Mouse (Mus musculus) kidney, embryonic 15.5 days (tissue): Measurements from ENCODE around the gene Dbndd2. TPM values are rescaled to one million over a fixed set of nuclear protein-coding genes. Genes with fewer than 3 reads are reported as not detected.
A peak's percentile ranks its signal among the peaks of the same experiment; 100 is the strongest.

Source experiments
- ATAC-seq: fragments of 200-750 bp; cut with Nextera tagmentation; replicated peaks from 2 replicates; pipeline ENCODE4 v1.8.0; 2017; ENCODE audit warnings: moderate TSS enrichment; ENCODE audit not compliant: low FRiP score
- H3K27ac ChIP-seq: fragments of 300-500 bp; sonication (generic); 2 replicates; pipeline ENCODE4 v1.5.1; 2015; ENCODE audit warnings: mild to moderate bottlenecking, inconsistent platforms
- H3K27me3 ChIP-seq: fragments of 300-500 bp; sonication (generic); 2 replicates; pipeline ENCODE4 v1.6.1; 2015; ENCODE audit warnings: inconsistent platforms
- H3K36me3 ChIP-seq: fragments of 300-500 bp; sonication (generic); 2 replicates; pipeline ENCODE4 v1.6.1; 2015; ENCODE audit warnings: inconsistent platforms
- H3K4me1 ChIP-seq: fragments of 300-500 bp; sonication (generic); 2 replicates; pipeline ENCODE4 v1.6.1; 2015; ENCODE audit warnings: inconsistent platforms
- H3K4me2 ChIP-seq: fragments of 300-500 bp; sonication (generic); 2 replicates; pipeline ENCODE4 v1.6.1; 2015; ENCODE audit warnings: moderate library complexity, mild to moderate bottlenecking, inconsistent platforms
- H3K4me3 ChIP-seq: fragments of 300-500 bp; sonication (generic); replicated peaks from 2 replicates; pipeline ENCODE4 v1.5.1; 2015; ENCODE audit warnings: mild to moderate bottlenecking, inconsistent platforms
- H3K9ac ChIP-seq: fragments of 300-500 bp; sonication (generic); 2 replicates; pipeline ENCODE4 v1.6.1; 2015; ENCODE audit warnings: mild to moderate bottlenecking, inconsistent platforms
- H3K9me3 ChIP-seq: fragments of 300-500 bp; sonication (generic); replicated peaks from 2 replicates; pipeline ENCODE4 v1.6.1; 2016; ENCODE audit warnings: inconsistent platforms
- WGBS: fragments of 180-500 bp; shearing (Covaris S2); methylation state at CpG from one replicate; pipeline ENCODE4 v1.1.7; 2015; ENCODE audit warnings: mixed read lengths; 5-methylcytosine and 5-hydroxymethylcytosine counted together
- polyA plus RNA-seq: library from polyadenylated mRNA; unstranded; fragments of >200 nt; fragmentation: Nextera tagmentation; extraction: Ambion mirVana; gene quantifications from 2 replicates; pipeline ENCODE4 v1.2.1, GENCODE M21; 2015

Gene Dbndd2
- polyA plus RNA-seq, 1 experiment from 2014 or later: 14.0 TPM

GRCm38 (mm10) chr2:164522280-164522679 is 36.4 kb downstream of the Dbndd2 start:
- no peak overlapping the region for H3K27ac ChIP-seq
- no peaks in the 10 kb centered on the region for H3K9me3 ChIP-seq
- peaks cover 16% of the 10 kb centered on the region for H3K4me1 ChIP-seq
- H3K9ac ChIP-seq: no peak overlapping the region
- H3K4me2 ChIP-seq: 0 out of 2 replicates have a peak overlapping the region, but pooled peaks have one; percentile 9
- no peak for ATAC-seq
- H3K36me3 ChIP-seq: no peaks in the 10 kb centered on the region
- H3K27me3 ChIP-seq: peaks cover 12% of the 10 kb centered on the region
- H3K4me3 ChIP-seq: no peak overlapping the region
- 27% methylated on average over 8 of the region's 8 CpGs for WGBS

GRCm38 (mm10) chr2:164523301-164523773 is 37.4 kb downstream of the Dbndd2 start:
- no peak overlapping the region for H3K9ac ChIP-seq
- no peak overlapping the region for H3K4me3 ChIP-seq
- H3K27ac ChIP-seq: no peak overlapping the region
- no peak overlapping the region for H3K4me2 ChIP-seq
- ATAC-seq: no peak
- WGBS: 85% methylated on average over 10 of the region's 10 CpGs
- H3K27me3 ChIP-seq: peaks cover 12% of the 10 kb centered on the region
- peaks cover 16% of the 10 kb centered on the region for H3K4me1 ChIP-seq
- H3K9me3 ChIP-seq: no peaks in the 10 kb centered on the region
- H3K36me3 ChIP-seq: no peaks in the 10 kb centered on the region

- 63% methylated on average over 5 of the region's 5 CpGs for WGBS
- no peak overlapping the region for H3K4me2 ChIP-seq
- H3K27ac ChIP-seq: no peak overlapping the region
- H3K27me3 ChIP-seq: no peaks in the 10 kb centered on the region
- no peaks in the 10 kb centered on the region for H3K36me3 ChIP-seq
- no peak overlapping the region for H3K4me3 ChIP-seq
- no peaks in the 10 kb centered on the region for H3K9me3 ChIP-seq
- no peak for ATAC-seq
- H3K9ac ChIP-seq: no peak overlapping the region
- H3K4me1 ChIP-seq: no peaks in the 10 kb centered on the region
Observed at GRCm38 (mm10) chr2:164528557-164528956, 42.7 kb downstream of the Dbndd2 start.

GRCm38 (mm10) chr2:164531169-164531568 is 45.3 kb downstream of the Dbndd2 start:
- H3K4me1 ChIP-seq: no peaks in the 10 kb centered on the region
- 0 out of 2 replicates have a peak, but pooled peaks have one; percentile 33 for ATAC-seq
- no peak overlapping the region for H3K27ac ChIP-seq
- no peak overlapping the region for H3K4me3 ChIP-seq
- H3K9me3 ChIP-seq: no peaks in the 10 kb centered on the region
- no peaks in the 10 kb centered on the region for H3K27me3 ChIP-seq
- no peak overlapping the region for H3K4me2 ChIP-seq
- H3K36me3 ChIP-seq: no peaks in the 10 kb centered on the region
- 7% methylated on average over 3 of the region's 3 CpGs for WGBS
- no peak overlapping the region for H3K9ac ChIP-seq

GRCm38 (mm10) chr2:164534315-164534714 is 48.4 kb downstream of the Dbndd2 start:
- no peak overlapping the region for H3K27ac ChIP-seq
- 67% methylated on average over 10 of the region's 10 CpGs for WGBS
- ATAC-seq: no peak
- H3K9me3 ChIP-seq: no peaks in the 10 kb centered on the region
- no peak overlapping the region for H3K4me3 ChIP-seq
- H3K4me1 ChIP-seq: no peaks in the 10 kb centered on the region
- H3K9ac ChIP-seq: no peak overlapping the region
- H3K27me3 ChIP-seq: no peaks in the 10 kb centered on the region
- no peak overlapping the region for H3K4me2 ChIP-seq
- H3K36me3 ChIP-seq: no peaks in the 10 kb centered on the region

GRCm38 (mm10) chr2:164537003-164537402 is 51.1 kb downstream of the Dbndd2 start:
- no peaks in the 10 kb centered on the region for H3K27me3 ChIP-seq
- peaks cover 9% of the 10 kb centered on the region for H3K4me1 ChIP-seq
- WGBS: 79% methylated on average over 4 of the region's 4 CpGs
- H3K4me2 ChIP-seq: no peak overlapping the region
- no peak overlapping the region for H3K27ac ChIP-seq
- ATAC-seq: no peak
- H3K4me3 ChIP-seq: no peak overlapping the region
- no peaks in the 10 kb centered on the region for H3K36me3 ChIP-seq
- H3K9me3 ChIP-seq: no peaks in the 10 kb centered on the region
- no peak overlapping the region for H3K9ac ChIP-seq

GRCm38 (mm10) chr2:164540652-164541427 is 54.9 kb downstream of the Dbndd2 start:
- H3K27ac ChIP-seq: peak overlapping the region; percentile 46
- H3K27me3 ChIP-seq: no peaks in the 10 kb centered on the region
- no peaks in the 10 kb centered on the region for H3K36me3 ChIP-seq
- H3K4me3 ChIP-seq: no peak overlapping the region
- 49% methylated on average over 8 of the region's 8 CpGs for WGBS
- H3K9ac ChIP-seq: no peak overlapping the region
- no peaks in the 10 kb centered on the region for H3K9me3 ChIP-seq
- no peak overlapping the region for H3K4me2 ChIP-seq
- ATAC-seq: no peak; the same call in 1 of the 2 replicates
- H3K4me1 ChIP-seq: peaks cover 18% of the 10 kb centered on the region

- WGBS: 82% methylated on average over 5 of the region's 5 CpGs
- Histone ChIP-seq H3K27ac (no peak overlapping the region), H3K9me3 (no peaks in the 10 kb centered on the region), H3K36me3 (no peaks in the 10 kb centered on the region), H3K27me3 (no peaks in the 10 kb centered on the region), H3K4me3 (no peak overlapping the region), H3K4me2 (no peak overlapping the region), H3K4me1 (peaks cover 18% of the 10 kb centered on the region), H3K9ac (no peak overlapping the region)
- ATAC-seq: no peak
Observed at GRCm38 (mm10) chr2:164542132-164542531, 56.2 kb downstream of the Dbndd2 start.

- no peaks in the 10 kb centered on the region for H3K9me3 ChIP-seq
- no peaks in the 10 kb centered on the region for H3K27me3 ChIP-seq
- H3K36me3 ChIP-seq: no peaks in the 10 kb centered on the region
- no peak overlapping the region for H3K4me2 ChIP-seq
- 89% methylated on average over 7 of the region's 7 CpGs for WGBS
- no peak for ATAC-seq
- H3K27ac ChIP-seq: peak overlapping the region; percentile 85
- H3K4me3 ChIP-seq: no peak overlapping the region
- no peak overlapping the region for H3K9ac ChIP-seq
- H3K4me1 ChIP-seq: peaks cover 18% of the 10 kb centered on the region
Observed at GRCm38 (mm10) chr2:164542598-164542997, 56.7 kb downstream of the Dbndd2 start.

Other genes starting within 250 kb of the Dbndd2 start
- not detected in 2 replicates for gene Svs2, start 247.6 kb upstream of the Dbndd2 start, polyA plus RNA-seq
- not detected in 2 replicates for gene Svs3b, start 229.5 kb upstream of the Dbndd2 start, polyA plus RNA-seq
- gene Svs4, start 207.6 kb upstream of the Dbndd2 start, polyA plus RNA-seq: not detected in 2 replicates
- gene Svs3a, start 196.8 kb upstream of the Dbndd2 start, polyA plus RNA-seq: not detected in 2 replicates
- not detected in 2 replicates for gene Svs6, start 169.4 kb upstream of the Dbndd2 start, polyA plus RNA-seq
- gene Svs5, start 153.4 kb upstream of the Dbndd2 start, polyA plus RNA-seq: not detected in 2 replicates
- 2.4 and 2.7 TPM in 2 replicates for gene Slpi, start 97.0 kb upstream of the Dbndd2 start, polyA plus RNA-seq
- 0.05 and 0.08 TPM in 2 replicates for gene Rbpjl, start 83.0 kb upstream of the Dbndd2 start, polyA plus RNA-seq
- 1.1 and 2.4 TPM in 2 replicates for gene Matn4, start 80.9 kb upstream of the Dbndd2 start, polyA plus RNA-seq
- 149 and 161 TPM in 2 replicates for gene Sdc4, start 42.2 kb upstream of the Dbndd2 start, polyA plus RNA-seq
- 59.2 and 64.2 TPM in 2 replicates for gene Sys1, start 29.1 kb upstream of the Dbndd2 start, polyA plus RNA-seq
- 7.7 and 8.3 TPM in 2 replicates for gene Gm20458, start 25.1 kb upstream of the Dbndd2 start, polyA plus RNA-seq
- not detected in 2 replicates for gene Trp53tg5, start 12.4 kb upstream of the Dbndd2 start, polyA plus RNA-seq
- gene Pigt, start 11.4 kb downstream of the Dbndd2 start, polyA plus RNA-seq: 65.1 and 69.6 TPM in 2 replicates
- gene Wfdc2, start 76.3 kb downstream of the Dbndd2 start, polyA plus RNA-seq: 329 and 368 TPM in 2 replicates
- gene Spint3, start 87.4 kb downstream of the Dbndd2 start, polyA plus RNA-seq: not detected in 2 replicates
- 0.34 TPM in 1 of 2 replicates, not detected in the other for gene Wfdc6a, start 99.3 kb downstream of the Dbndd2 start, polyA plus RNA-seq
- not detected in 2 replicates for gene Eppin, start 107.5 kb downstream of the Dbndd2 start, polyA plus RNA-seq
- gene Wfdc6b, start 127.4 kb downstream of the Dbndd2 start, polyA plus RNA-seq: not detected in 2 replicates
- not detected in 2 replicates for gene Wfdc8, start 127.5 kb downstream of the Dbndd2 start, polyA plus RNA-seq
- gene Wfdc16, start 152.7 kb downstream of the Dbndd2 start, polyA plus RNA-seq: not detected in 2 replicates
- 0.41 TPM in 1 of 2 replicates, not detected in the other for gene Wfdc10, start 169.9 kb downstream of the Dbndd2 start, polyA plus RNA-seq
- not detected in 2 replicates for gene Wfdc9, start 170.5 kb downstream of the Dbndd2 start, polyA plus RNA-seq
- not detected in 2 replicates for gene Wfdc11, start 188.0 kb downstream of the Dbndd2 start, polyA plus RNA-seq
- gene Wfdc13, start 199.0 kb downstream of the Dbndd2 start, polyA plus RNA-seq: 0.43 and 0.57 TPM in 2 replicates
- gene Spint4, start 212.4 kb downstream of the Dbndd2 start, polyA plus RNA-seq: 0.65 and 0.76 TPM in 2 replicates
- gene Spint5, start 229.2 kb downstream of the Dbndd2 start, polyA plus RNA-seq: not detected in 2 replicates